Mouse (Mus musculus) limb, embryonic 11.5 days (tissue): ENCODE measurements around the gene Mrpl30. TPM values are rescaled to one million over a fixed set of nuclear protein-coding genes. Genes with fewer than 3 reads are reported as not detected.
A peak's percentile ranks its signal among the peaks of the same experiment; 100 is the strongest.

Source experiments
- ATAC-seq: fragments of 200-750 bp; cut with Nextera tagmentation; 2 replicates; pipeline ENCODE4 v1.8.0; 2017; ENCODE audit warnings: low read depth; ENCODE audit not compliant: insufficient number of reproducible peaks, low FRiP score, low TSS enrichment
- DNase-seq: peaks from one replicate; pipeline ENCODE4 v3.0.0-alpha.2; 2015; ENCODE audit warnings: low spot score
- H3K27ac ChIP-seq: fragments of 300-500 bp; sonication (generic); replicated peaks from 2 replicates; pipeline ENCODE4 v1.5.1; 2014; ENCODE audit warnings: low read depth, mild to moderate bottlenecking, low read length
- H3K27me3 ChIP-seq: fragments of 300-500 bp; sonication (generic); 2 replicates; pipeline ENCODE4 v1.6.1; 2014; ENCODE audit warnings: mild to moderate bottlenecking, low read length, mixed read lengths; ENCODE audit not compliant: control insufficient read depth, insufficient read depth
- H3K36me3 ChIP-seq: fragments of 300-500 bp; sonication (generic); 2 replicates; pipeline ENCODE4 v1.6.1; 2014; ENCODE audit warnings: mild to moderate bottlenecking, low read length, moderate library complexity, mixed read lengths; ENCODE audit not compliant: control insufficient read depth, insufficient read depth
- H3K4me1 ChIP-seq: fragments of 300-500 bp; sonication (generic); 2 replicates; pipeline ENCODE4 v1.6.1; 2014; ENCODE audit warnings: low read length, mixed read lengths; ENCODE audit not compliant: control insufficient read depth, insufficient read depth
- H3K4me2 ChIP-seq: fragments of 300-500 bp; sonication (generic); 2 replicates; pipeline ENCODE4 v1.6.1; 2014; ENCODE audit warnings: low read depth, mild to moderate bottlenecking, moderate library complexity; ENCODE audit not compliant: severe bottlenecking
- H3K4me3 ChIP-seq: fragments of 300-500 bp; sonication (generic); 2 replicates; pipeline ENCODE4 v1.5.1; 2014; ENCODE audit warnings: low read depth, low read length
- H3K9ac ChIP-seq: fragments of 300-500 bp; sonication (generic); 2 replicates; pipeline ENCODE4 v1.6.1; 2014; ENCODE audit warnings: mild to moderate bottlenecking, low read length
- H3K9me3 ChIP-seq: fragments of 300-500 bp; sonication (generic); 2 replicates; pipeline ENCODE4 v1.6.1; 2016; ENCODE audit warnings: low read length; ENCODE audit not compliant: control insufficient read depth
- WGBS: fragments of 180-500 bp; shearing (Covaris S2); extraction: QIAGEN DNeasy Blood & Tissue Kit; methylation state at CpG from one replicate; pipeline ENCODE4 v1.1.7; 2014; 5-methylcytosine and 5-hydroxymethylcytosine counted together
- polyA plus RNA-seq: library from polyadenylated mRNA; unstranded; fragments of >200 nt; fragmentation: Nextera tagmentation; extraction: Ambion mirVana; gene quantifications from 2 replicates; pipeline ENCODE4 v1.2.1, GENCODE M21; 2014

The Mrpl30 gene
- polyA plus RNA-seq, 1 experiment from 2014 or later, result 240 TPM

- DNase-seq, result no peak
- Histone ChIP-seq H3K4me2 (no peak overlapping the region), H3K27me3 (no peaks in the 10 kb centered on the region), H3K9ac (no peak overlapping the region), H3K27ac (no peak overlapping the region), H3K36me3 (peaks cover 2% of the 10 kb centered on the region), H3K9me3 (no peaks in the 10 kb centered on the region), H3K4me1 (peaks cover 4% of the 10 kb centered on the region), H3K4me3 (no peak overlapping the region)
- 74% methylated on average over 4 of the region's 4 CpGs for WGBS
- no peak for ATAC-seq
Observed at GRCm38 (mm10) chr1:37884451-37884850, 5.8 kb upstream of the Mrpl30 start.

DNA sequence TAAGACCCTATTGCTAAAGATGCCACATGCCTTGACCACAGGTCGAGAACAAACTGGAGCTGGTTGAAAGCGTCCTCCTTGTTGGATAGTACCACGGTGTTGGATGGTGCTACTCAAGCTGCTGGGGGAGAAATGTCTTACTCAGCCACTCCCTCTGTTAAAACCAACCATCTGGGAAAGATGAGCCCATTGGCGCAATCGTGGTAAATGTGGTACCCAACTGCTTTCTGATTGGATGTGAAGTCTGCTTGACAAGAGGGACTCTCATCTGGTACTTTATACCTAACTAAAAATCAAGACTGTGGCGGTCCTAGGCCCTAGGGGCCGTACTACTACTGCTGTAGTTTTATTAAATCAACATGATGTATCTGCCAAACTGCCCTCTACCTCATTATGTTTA lies 1.1 kb upstream of the Mrpl30 start:
- peak overlapping the region; percentile 46 for H3K4me3 ChIP-seq
- no peak overlapping the region for H3K9ac ChIP-seq
- WGBS, result 76% methylated on average over 7 of the region's 7 CpGs
- no peaks in the 10 kb centered on the region for H3K27me3 ChIP-seq
- DNase-seq (no peak), ATAC-seq (no peak)
- H3K27ac ChIP-seq, result no peak overlapping the region
- H3K36me3 ChIP-seq, result no peaks in the 10 kb centered on the region
- H3K9me3 ChIP-seq, result no peaks in the 10 kb centered on the region
- H3K4me1 ChIP-seq, result peaks cover 8% of the 10 kb centered on the region
- H3K4me2 ChIP-seq, result peak overlapping the region; percentile 46

DNA sequence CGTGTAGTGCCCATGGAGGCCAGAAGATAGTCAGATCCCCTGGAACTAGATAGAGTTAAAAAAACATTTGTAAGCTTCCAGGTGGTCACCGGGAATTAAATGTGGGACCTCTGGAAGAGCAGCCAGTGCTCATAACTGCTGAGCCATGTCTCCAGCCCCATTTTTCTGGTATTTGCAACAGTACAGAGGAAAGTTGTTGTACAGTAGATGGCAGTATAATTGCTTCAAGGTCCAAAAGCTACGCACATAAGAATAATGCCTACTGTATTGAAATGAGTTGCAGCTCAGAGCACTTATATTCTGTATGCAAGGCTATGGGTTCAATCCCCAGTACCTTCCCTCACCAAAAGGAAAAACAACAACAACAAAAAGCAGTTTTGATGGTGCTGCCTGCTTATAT lies 1.1 kb downstream of the Mrpl30 start:
- Histone ChIP-seq H3K4me2 (peak overlapping the region; percentile 62), H3K27me3 (no peaks in the 10 kb centered on the region), H3K9ac (no peak overlapping the region), H3K4me1 (peaks cover 8% of the 10 kb centered on the region), H3K36me3 (0 out of 2 replicates have a peak, but pooled peaks cover 2% of the 10 kb centered on the region), H3K27ac (no peak overlapping the region), H3K9me3 (no peaks in the 10 kb centered on the region), H3K4me3 (no peak overlapping the region)
- WGBS, result 83% methylated on average over 3 of the region's 3 CpGs
- ATAC-seq (no peak), DNase-seq (no peak)

- H3K27ac ChIP-seq, result no peak overlapping the region
- H3K9me3 ChIP-seq, result no peaks in the 10 kb centered on the region
- H3K4me3 ChIP-seq, result no peak overlapping the region
- no peak overlapping the region for H3K9ac ChIP-seq
- H3K27me3 ChIP-seq, result no peaks in the 10 kb centered on the region
- no peak for ATAC-seq
- H3K4me1 ChIP-seq, result peaks cover 3% of the 10 kb centered on the region
- peaks cover 14% of the 10 kb centered on the region for H3K36me3 ChIP-seq
- no peak overlapping the region for H3K4me2 ChIP-seq
- DNase-seq, result no peak
Observed at GRCm38 (mm10) chr1:37894606-37895005, 4.3 kb downstream of the Mrpl30 start.

GRCm38 (mm10) chr1:37899816-37900215 lies 9.5 kb downstream of the Mrpl30 start:
- Histone ChIP-seq H3K9me3 (no peaks in the 10 kb centered on the region), H3K36me3 (peaks cover 14% of the 10 kb centered on the region), H3K27me3 (no peaks in the 10 kb centered on the region), H3K4me1 (no peaks in the 10 kb centered on the region), H3K4me2 (no peak overlapping the region), H3K27ac (no peak overlapping the region), H3K9ac (no peak overlapping the region), H3K4me3 (no peak overlapping the region)
- no peak for ATAC-seq
- DNase-seq, result no peak
- WGBS, result 75% methylated on average over 4 of the region's 4 CpGs

DNA sequence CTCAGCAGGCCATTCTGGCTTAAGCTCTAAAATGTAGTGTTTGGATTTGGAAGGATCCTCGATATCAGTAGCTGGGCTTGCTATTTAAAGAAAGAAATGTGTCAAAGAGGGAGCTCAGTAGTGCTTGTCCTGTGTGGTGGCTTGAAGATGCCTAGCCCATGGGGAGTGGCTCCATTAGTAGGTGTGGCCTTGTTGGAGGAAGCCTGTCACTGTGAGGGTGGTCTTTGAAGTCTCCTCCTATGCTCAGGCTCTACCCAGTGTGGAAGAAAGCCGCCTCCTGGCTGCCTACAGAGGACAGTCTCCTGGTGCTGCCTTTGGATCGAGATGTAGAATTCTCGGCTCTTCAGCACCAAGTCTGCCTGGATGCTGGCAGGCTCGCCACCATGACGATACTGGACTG lies 10.0 kb downstream of the Mrpl30 start:
- no peaks in the 10 kb centered on the region for H3K27me3 ChIP-seq
- H3K36me3 ChIP-seq, result peaks cover 14% of the 10 kb centered on the region
- H3K4me1 ChIP-seq, result no peaks in the 10 kb centered on the region
- no peak overlapping the region for H3K9ac ChIP-seq
- H3K27ac ChIP-seq, result no peak overlapping the region
- no peak for DNase-seq
- WGBS, result 46% methylated on average over 6 of the region's 6 CpGs
- ATAC-seq, result no peak
- no peak overlapping the region for H3K4me2 ChIP-seq
- no peaks in the 10 kb centered on the region for H3K9me3 ChIP-seq
- H3K4me3 ChIP-seq, result no peak overlapping the region

DNA sequence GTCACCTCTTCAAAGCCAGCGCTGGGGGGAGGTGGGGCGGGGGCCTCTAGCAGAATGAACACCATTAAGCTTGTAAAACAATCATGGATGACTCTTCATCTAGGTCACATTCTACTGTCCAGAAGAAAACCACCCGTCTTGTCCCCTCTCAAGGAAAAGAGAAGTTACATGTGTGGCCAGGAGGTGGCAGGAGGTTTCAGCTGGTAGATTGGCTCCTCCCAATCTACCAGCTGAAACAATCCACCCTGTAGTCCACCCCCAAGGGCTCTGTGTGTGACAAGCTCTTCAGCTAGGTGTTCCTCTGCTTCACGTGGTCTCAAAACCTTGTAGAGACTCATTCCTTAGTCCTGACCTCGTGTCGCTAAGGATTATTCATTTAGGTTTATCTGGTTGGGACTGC lies 12.9 kb downstream of the Mrpl30 start:
- Histone ChIP-seq H3K4me3 (no peak overlapping the region), H3K27ac (no peak overlapping the region), H3K27me3 (no peaks in the 10 kb centered on the region), H3K4me2 (no peak overlapping the region), H3K36me3 (peaks cover 7% of the 10 kb centered on the region), H3K9me3 (no peaks in the 10 kb centered on the region), H3K9ac (no peak overlapping the region), H3K4me1 (no peaks in the 10 kb centered on the region)
- DNase-seq (peak; percentile 25), ATAC-seq (no peak)
- 33% methylated on average over 6 of the region's 6 CpGs for WGBS

- WGBS, result 79% methylated on average over 2 of the region's 2 CpGs
- Histone ChIP-seq H3K4me2 (no peak overlapping the region), H3K9me3 (no peaks in the 10 kb centered on the region), H3K4me1 (no peaks in the 10 kb centered on the region), H3K27me3 (no peaks in the 10 kb centered on the region), H3K4me3 (no peak overlapping the region), H3K27ac (no peak overlapping the region), H3K9ac (no peak overlapping the region), H3K36me3 (no peaks in the 10 kb centered on the region)
- ATAC-seq (no peak), DNase-seq (no peak)
Observed at GRCm38 (mm10) chr1:37912751-37913150, 22.5 kb downstream of the Mrpl30 start.

GRCm38 (mm10) chr1:37916393-37916792 lies 26.1 kb downstream of the Mrpl30 start, which contains the start of gene Lyg2:
TSS of gene Lyg2 (minus strand) at chr1:37916493.
- H3K4me1 ChIP-seq, result no peaks in the 10 kb centered on the region
- no peak for ATAC-seq
- no peaks in the 10 kb centered on the region for H3K36me3 ChIP-seq
- WGBS, result 55% methylated on average over 5 of the region's 5 CpGs
- no peaks in the 10 kb centered on the region for H3K9me3 ChIP-seq
- DNase-seq, result no peak
- no peak within 1 kb of the TSS for H3K4me3 ChIP-seq
- no peaks in the 10 kb centered on the region for H3K27me3 ChIP-seq
- H3K9ac ChIP-seq, result no peak within 1 kb of the TSS
- no peak within 1 kb of the TSS for H3K27ac ChIP-seq
- H3K4me2 ChIP-seq, result no peak within 1 kb of the TSS
